11 mouse cellular contexts compared by ENCODE assay signal in the genomic region with DNA sequence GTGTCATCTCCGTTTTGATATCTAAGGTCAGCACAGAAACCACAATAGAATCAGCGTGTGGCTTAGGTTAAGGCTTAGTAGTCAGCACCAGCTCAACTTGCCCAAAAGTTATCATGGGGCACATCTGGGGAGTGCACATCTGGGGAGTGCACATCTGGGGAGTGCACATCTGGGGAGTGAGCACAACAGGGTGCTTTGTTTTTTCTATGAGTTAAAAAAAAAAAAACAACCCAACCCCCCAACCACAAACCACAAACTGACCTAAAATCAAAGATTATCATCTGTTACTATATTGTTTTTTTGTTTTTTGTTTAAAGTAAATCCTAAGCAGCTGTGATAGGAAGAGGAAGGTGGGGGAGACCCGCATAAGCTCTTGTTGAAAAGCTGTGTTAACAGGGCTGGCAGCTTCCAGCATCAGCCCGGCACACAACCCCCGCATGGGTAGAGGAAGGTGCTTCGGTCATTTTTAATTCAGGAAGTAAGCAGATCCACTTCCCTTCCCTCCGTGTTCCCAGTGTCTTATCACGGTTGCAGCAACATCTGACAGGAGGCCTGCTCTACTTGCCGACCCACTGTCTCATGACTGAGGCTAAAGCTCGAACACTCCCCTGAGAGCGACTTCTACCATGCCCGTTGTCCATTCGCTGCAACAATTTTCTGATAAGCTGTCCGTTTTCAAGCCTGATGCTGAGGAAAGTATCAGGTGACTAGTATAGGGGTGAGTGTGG. TPM values are rescaled to one million over a fixed set of nuclear protein-coding genes. Genes with fewer than 3 reads are reported as not detected.
A peak's percentile ranks its signal among the peaks of the same experiment; 100 is the strongest.
DNase-seq lines count a peak whose midpoint lies in the region; ATAC-seq and TF ChIP-seq lines count a peak whose summit lies in the region.
"Had no signal": no experiment of that assay in that cellular context is flagged by ENCODE, and none has a peak within 500 bp of the region (broad histone marks: within the 10 kb centered on the region; RNA-seq: fewer than 3 reads in every experiment).

No protein-coding gene starts in this region.

- no peak for TF ChIP-seq CTCF in heart, adult 2 months (IDR thresholded peaks at IDR 0.05)
- no peak for TF ChIP-seq CTCF in intestine, postnatal 0 days (IDR thresholded peaks at IDR 0.05; ENCODE audit: low read depth)

- no peaks in the 10 kb centered on the region for H3K27me3 ChIP-seq in heart, embryonic 15.5 days
- no peaks in the 10 kb centered on the region for H3K27me3 ChIP-seq in heart, adult 2 months (ENCODE audit: control insufficient read depth, insufficient read depth, low read length)
- H3K27me3 ChIP-seq in intestine, postnatal 0 days (replicated peaks; ENCODE audit: control insufficient read depth, insufficient read depth, low read length) = no peaks in the 10 kb centered on the region

- no peaks in the 10 kb centered on the region for H3K36me3 ChIP-seq in heart, embryonic 15.5 days
- peaks cover 21% of the 10 kb centered on the region for H3K36me3 ChIP-seq in heart, adult 2 months (ENCODE audit: control insufficient read depth, insufficient read depth, low read length)
- peaks cover 3% of the 10 kb centered on the region; the same call in 1 of the 2 replicates for H3K36me3 ChIP-seq in intestine, postnatal 0 days (ENCODE audit: control insufficient read depth, insufficient read depth)
- H3K36me3 ChIP-seq: limb, embryonic 10.5 days had no signal

- no peak overlapping the region; the same call in 1 of the 2 replicates for H3K4me2 ChIP-seq in heart, embryonic 15.5 days
- no peak overlapping the region for H3K4me2 ChIP-seq in intestine, postnatal 0 days (replicated peaks; ENCODE audit: low read depth)

- WGBS in heart, embryonic 15.5 days = 29% methylated on average over 14 of the region's 14 CpGs
- 31% methylated on average over 14 of the region's 14 CpGs for WGBS in heart, adult 2 months
- 53% methylated on average over 14 of the region's 14 CpGs for WGBS in intestine, postnatal 0 days

- H3K4me3 ChIP-seq in heart, embryonic 15.5 days = no peak overlapping the region
- no peak overlapping the region for H3K4me3 ChIP-seq in heart, adult 2 months
- H3K4me3 ChIP-seq in intestine, postnatal 0 days (ENCODE audit: low read depth, low read length) = no peak overlapping the region
- H3K4me3 ChIP-seq: limb, embryonic 10.5 days had no signal

- no peaks in the 10 kb centered on the region for H3K79me2 ChIP-seq in heart, adult 2 months (replicated peaks; ENCODE audit: control insufficient read depth, insufficient read depth, low read length)

- ATAC-seq in heart, embryonic 15.5 days (replicated peaks; ENCODE audit: insufficient number of reproducible peaks, insufficient read depth, low FRiP score, low read depth) = no peak
- ATAC-seq in intestine, postnatal 0 days = peak; percentile 51
- no peak for ATAC-seq in frontal cortex, adult (ENCODE audit: low TSS enrichment)
- ATAC-seq: hindbrain, postnatal 0 days had no signal

- peaks cover 37% of the 10 kb centered on the region for H3K4me1 ChIP-seq in heart, embryonic 15.5 days (replicated peaks)
- peaks cover 26% of the 10 kb centered on the region for H3K4me1 ChIP-seq in heart, adult 2 months (ENCODE audit: control insufficient read depth, insufficient read depth, low read length)
- peaks cover 17% of the 10 kb centered on the region for H3K4me1 ChIP-seq in intestine, postnatal 0 days (replicated peaks; ENCODE audit: control insufficient read depth, insufficient read depth, low read length)

- H3K9me3 ChIP-seq in heart, embryonic 15.5 days (replicated peaks) = no peaks in the 10 kb centered on the region
- H3K9me3 ChIP-seq in intestine, postnatal 0 days (ENCODE audit: control insufficient read depth) = no peaks in the 10 kb centered on the region
- H3K9me3 ChIP-seq: limb, embryonic 10.5 days had no signal

- H3K9ac ChIP-seq in heart, embryonic 15.5 days = no peak overlapping the region
- no peak overlapping the region for H3K9ac ChIP-seq in heart, adult 2 months (ENCODE audit: low read depth, low read length)
- H3K9ac ChIP-seq in intestine, postnatal 0 days (ENCODE audit: low read depth, low read length) = no peak overlapping the region

- TF ChIP-seq POLR2A in heart, adult 2 months (IDR thresholded peaks at IDR 0.05; ENCODE audit: insufficient read depth, low read depth, low read length) = no peak

- no peak for DNase-seq in heart, adult 2 months
- DNase-seq in MEL-GATA-1-ER (ENCODE audit: extremely low read depth, low read depth) = peak; percentile 44
- DNase-seq in thymus, postnatal 0 days (ENCODE audit: low spot score) = peak; percentile 74
- no peak for DNase-seq in kidney, postnatal 14 days
- DNase-seq in frontal cortex, postnatal 36 days (ENCODE audit: low spot score in 2 of 2) = no peak
- DNase-seq: kidney, postnatal 4 days had no signal

- intact Hi-C loops in heart, adult 2 months (cut with DNase I) = no loop called here

- TF ChIP-seq EP300 in heart, adult 2 months (IDR thresholded peaks at IDR 0.05; ENCODE audit: insufficient read depth, low read depth, low read length) = no peak

- peak overlapping the region; percentile 38 for H3K27ac ChIP-seq in heart, embryonic 15.5 days
- no peak overlapping the region; the same call in 1 of the 2 replicates for H3K27ac ChIP-seq in heart, adult 2 months
- peak overlapping the region; percentile 61 for H3K27ac ChIP-seq in intestine, postnatal 0 days (ENCODE audit: low read depth, low read length)
- H3K27ac ChIP-seq: hindbrain, postnatal 0 days; limb, embryonic 10.5 days had no signal

RNA-seq across cellular contexts. Expression of a gene that starts 30.5 kb away (rescaled TPM):
- polyA plus RNA-seq in heart, embryonic 15.5 days (2015; fragmentation: Nextera tagmentation; extraction: Ambion mirVana) = 2.4 TPM in 2 replicates
- total RNA-seq in heart, adult 2 months (2021) = 10 to 100 TPM; 12.6 to 13.4 TPM
- polyA plus RNA-seq in heart, adult 2 months (2012; rRNA removed) = 5.9 and 8.6 TPM in 2 replicates
- 22.8 and 27.7 TPM in 2 replicates for polyA plus RNA-seq in intestine, postnatal 0 days (2015; fragmentation: Nextera tagmentation; extraction: Ambion mirVana)
- 0.72 and 1.0 TPM in 2 replicates for polyA plus RNA-seq in thymus, postnatal 0 days (2015; fragmentation: Nextera tagmentation; extraction: Ambion mirVana)

Comparison
In these comparisons a context has a peak if more than half of its experiments do, and no peak if none do; other contexts are left out.
1. DNase-seq: peak in MEL-GATA-1-ER (single experiment) and thymus, postnatal 0 days (single experiment); none in heart, adult 2 months (0 of 2), kidney, postnatal 14 days (single experiment) and frontal cortex, postnatal 36 days (0 of 2).